Mouse (Mus musculus): ENCODE measurements at regions not wholly inside any gene's neighbourhood (a gene's known extent, or its start where the extent isn't known, plus 50 kb on each side); places are given as distances from the start of the nearest gene placed in this dataset.

DNA sequence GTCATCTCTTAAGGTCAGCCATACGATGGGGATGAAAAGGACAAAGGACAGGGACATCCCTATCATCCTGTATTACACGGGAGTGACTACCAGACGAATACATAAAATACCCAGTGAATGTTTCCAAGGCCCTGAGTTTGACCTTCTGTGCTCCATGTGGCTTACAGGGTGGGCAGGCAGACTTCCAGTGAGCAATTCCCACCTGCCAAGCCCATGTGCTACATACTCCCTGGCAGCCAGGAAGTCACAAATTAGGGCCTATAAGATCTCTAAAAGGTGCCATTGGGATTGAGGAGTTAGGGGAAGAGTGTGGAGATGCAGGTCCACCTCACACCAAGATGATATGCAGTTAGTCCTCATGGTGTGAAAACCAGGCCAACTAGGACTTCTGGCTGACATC lies 233.1 kb upstream of the Kazn start:
- Histone ChIP-seq H3K4me1 (peaks cover 16% of the 10 kb centered on the region), H3K9me3 (no peaks in the 10 kb centered on the region), H3K27ac (no peak overlapping the region), H3K27me3 (no peaks in the 10 kb centered on the region), H3K9ac (no peak overlapping the region), H3K36me3 (no peaks in the 10 kb centered on the region), H3K4me3 (no peak overlapping the region), H3K4me2 (no peak overlapping the region)
- WGBS: 88% methylated on average over 3 of the region's 3 CpGs
- ATAC-seq (ENCODE audit: borderline replicate concordance, extremely low read depth, low FRiP score, low TSS enrichment): no peak

DNA sequence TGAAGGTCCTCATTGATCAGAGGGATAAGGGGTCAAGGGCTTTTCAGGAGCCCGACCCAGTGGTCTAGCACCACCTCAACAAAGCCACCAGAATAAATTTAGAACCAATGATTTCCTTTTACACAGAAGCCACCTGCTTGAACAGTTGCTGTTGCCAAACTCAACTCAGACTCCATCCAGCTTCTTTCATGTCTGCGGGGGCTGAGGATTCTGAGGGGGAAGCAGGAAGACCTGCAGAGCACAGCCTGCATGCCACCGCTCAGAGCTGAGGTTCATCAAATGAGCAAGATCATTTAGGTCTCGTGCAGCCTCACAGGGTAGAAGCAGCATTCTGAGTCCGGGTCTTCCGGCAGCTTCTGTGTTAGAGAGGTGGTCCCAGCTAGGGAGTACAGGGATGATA lies 231.6 kb upstream of the Kazn start:
- H3K4me1 ChIP-seq: peaks cover 16% of the 10 kb centered on the region
- no peaks in the 10 kb centered on the region for H3K36me3 ChIP-seq
- 81% methylated on average over 6 of the region's 6 CpGs for WGBS
- H3K4me2 ChIP-seq: no peak overlapping the region
- no peak for ATAC-seq (ENCODE audit: borderline replicate concordance, extremely low read depth, low FRiP score, low TSS enrichment)
- no peak overlapping the region for H3K27ac ChIP-seq
- no peaks in the 10 kb centered on the region for H3K27me3 ChIP-seq
- no peaks in the 10 kb centered on the region for H3K9me3 ChIP-seq
- H3K9ac ChIP-seq: no peak overlapping the region
- no peak overlapping the region for H3K4me3 ChIP-seq

- no peak overlapping the region for H3K9ac ChIP-seq
- no peaks in the 10 kb centered on the region for H3K9me3 ChIP-seq
- no peaks in the 10 kb centered on the region for H3K4me1 ChIP-seq
- no peaks in the 10 kb centered on the region for H3K27me3 ChIP-seq
- H3K4me2 ChIP-seq: no peak overlapping the region
- WGBS: 56% methylated on average over 6 of the region's 6 CpGs
- H3K27ac ChIP-seq: no peak overlapping the region
- no peak for ATAC-seq (ENCODE audit: borderline replicate concordance, extremely low read depth, low FRiP score, low TSS enrichment)
- H3K36me3 ChIP-seq: no peaks in the 10 kb centered on the region
- H3K4me3 ChIP-seq: no peak overlapping the region
Observed at GRCm38 (mm10) chr4:142467920-142468319, 228.7 kb upstream of the Kazn start.

DNA sequence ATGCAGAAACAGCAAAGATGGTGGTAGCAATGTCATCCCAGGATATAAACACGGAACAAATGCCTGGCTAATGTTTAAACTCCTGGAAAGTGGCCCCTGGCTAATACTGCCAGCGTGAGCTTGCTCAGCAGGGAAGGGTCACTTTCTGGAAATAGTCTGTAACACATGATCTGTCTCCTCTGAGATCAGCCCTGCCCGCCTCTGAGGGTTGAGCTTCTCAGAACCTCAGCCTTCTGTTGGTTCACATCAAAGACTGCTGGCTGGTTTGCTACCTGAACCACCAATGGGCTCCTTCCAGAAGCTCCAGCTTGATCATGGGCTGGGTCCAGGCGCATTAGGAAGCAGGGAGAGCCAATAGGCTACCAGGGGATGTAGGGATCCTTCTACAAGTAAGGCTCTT lies 226.0 kb upstream of the Kazn start:
- Histone ChIP-seq H3K4me1 (no peaks in the 10 kb centered on the region), H3K27me3 (no peaks in the 10 kb centered on the region), H3K4me2 (no peak overlapping the region), H3K36me3 (no peaks in the 10 kb centered on the region), H3K27ac (no peak overlapping the region), H3K4me3 (no peak overlapping the region), H3K9me3 (no peaks in the 10 kb centered on the region), H3K9ac (no peak overlapping the region)
- ATAC-seq (ENCODE audit: borderline replicate concordance, extremely low read depth, low FRiP score, low TSS enrichment): no peak
- WGBS: 81% methylated on average over 4 of the region's 4 CpGs

GRCm38 (mm10) chr4:142464066-142464465 lies 224.9 kb upstream of the Kazn start:
- Histone ChIP-seq H3K27ac (no peak overlapping the region), H3K4me2 (no peak overlapping the region), H3K4me3 (no peak overlapping the region), H3K9me3 (no peaks in the 10 kb centered on the region), H3K27me3 (no peaks in the 10 kb centered on the region), H3K36me3 (no peaks in the 10 kb centered on the region), H3K9ac (no peak overlapping the region), H3K4me1 (no peaks in the 10 kb centered on the region)
- WGBS: 84% methylated on average over 6 of the region's 6 CpGs
- no peak for ATAC-seq (ENCODE audit: borderline replicate concordance, extremely low read depth, low FRiP score, low TSS enrichment)

DNA sequence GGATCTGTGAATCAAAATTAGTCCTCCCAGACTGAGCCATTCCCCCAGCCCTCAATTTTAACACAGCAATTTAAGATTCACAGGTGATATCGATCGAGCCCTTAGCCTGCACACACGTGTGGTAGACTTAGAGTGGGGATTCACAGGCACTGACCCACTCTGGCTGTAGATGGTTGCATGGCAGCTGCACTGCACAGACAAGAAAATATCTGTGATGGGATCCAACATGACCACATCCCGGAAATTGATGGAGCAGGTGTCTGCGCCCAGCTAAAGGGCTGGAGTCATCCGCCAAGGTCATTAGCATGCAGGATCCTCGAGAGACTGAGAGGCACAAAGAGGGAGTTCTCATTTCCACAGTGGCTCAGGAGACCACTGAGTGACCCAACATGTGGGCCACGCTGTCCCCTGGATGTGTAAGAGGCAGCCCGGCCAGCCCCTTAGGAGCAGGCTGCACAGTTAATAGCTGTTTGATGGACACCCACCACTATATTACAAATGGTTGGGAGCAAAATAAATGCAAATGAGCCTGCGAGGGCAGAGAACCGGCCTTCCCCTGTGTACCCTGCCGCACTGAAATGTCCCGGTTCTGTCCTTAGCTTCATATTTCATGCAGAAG lies 221.4 kb upstream of the Kazn start:
- 85% methylated on average over 13 of the region's 13 CpGs for WGBS
- H3K27me3 ChIP-seq: no peaks in the 10 kb centered on the region
- H3K4me3 ChIP-seq: no peak overlapping the region
- no peaks in the 10 kb centered on the region for H3K9me3 ChIP-seq
- H3K4me1 ChIP-seq: no peaks in the 10 kb centered on the region
- no peak overlapping the region for H3K27ac ChIP-seq
- no peak overlapping the region for H3K4me2 ChIP-seq
- no peaks in the 10 kb centered on the region for H3K36me3 ChIP-seq
- no peak for ATAC-seq (ENCODE audit: borderline replicate concordance, extremely low read depth, low FRiP score, low TSS enrichment)
- H3K9ac ChIP-seq: no peak overlapping the region

DNA sequence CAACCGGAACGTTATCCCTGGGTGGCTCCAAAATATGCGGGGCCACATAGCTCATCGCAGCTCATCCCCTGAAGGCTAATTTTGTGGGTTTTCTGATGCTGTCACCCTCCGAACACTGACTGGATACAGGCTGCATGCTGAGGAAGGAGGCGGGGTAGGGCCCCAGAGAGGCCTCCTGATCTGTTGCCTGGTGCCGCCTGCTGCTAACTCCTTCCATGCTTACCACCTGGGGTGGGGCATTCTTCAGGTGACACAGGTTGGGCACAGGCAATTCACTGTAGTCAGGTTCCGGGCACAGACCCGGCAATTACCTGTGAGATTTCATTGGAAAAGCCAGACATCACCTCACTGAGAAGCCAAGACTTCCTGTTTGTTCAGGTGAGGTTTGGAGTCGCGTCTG lies 213.4 kb upstream of the Kazn start:
- Histone ChIP-seq H3K9me3 (no peaks in the 10 kb centered on the region), H3K4me1 (peaks cover 40% of the 10 kb centered on the region), H3K36me3 (no peaks in the 10 kb centered on the region), H3K27ac (peak overlapping the region; percentile 3; the same call in 1 of the 2 replicates), H3K4me2 (no peak overlapping the region), H3K27me3 (no peaks in the 10 kb centered on the region), H3K4me3 (no peak overlapping the region), H3K9ac (no peak overlapping the region)
- ATAC-seq (ENCODE audit: borderline replicate concordance, extremely low read depth, low FRiP score, low TSS enrichment): no peak
- WGBS: 48% methylated on average over 11 of the region's 11 CpGs

- H3K9me3 ChIP-seq: no peaks in the 10 kb centered on the region
- no peaks in the 10 kb centered on the region for H3K36me3 ChIP-seq
- H3K4me1 ChIP-seq: peaks cover 45% of the 10 kb centered on the region
- no peak overlapping the region for H3K4me3 ChIP-seq
- no peak overlapping the region for H3K27ac ChIP-seq
- 75% methylated on average over 3 of the region's 3 CpGs for WGBS
- no peaks in the 10 kb centered on the region for H3K27me3 ChIP-seq
- no peak for ATAC-seq (ENCODE audit: borderline replicate concordance, extremely low read depth, low FRiP score, low TSS enrichment)
- no peak overlapping the region for H3K4me2 ChIP-seq
- H3K9ac ChIP-seq: no peak overlapping the region
Observed at GRCm38 (mm10) chr4:142450884-142451283, 211.7 kb upstream of the Kazn start.

DNA sequence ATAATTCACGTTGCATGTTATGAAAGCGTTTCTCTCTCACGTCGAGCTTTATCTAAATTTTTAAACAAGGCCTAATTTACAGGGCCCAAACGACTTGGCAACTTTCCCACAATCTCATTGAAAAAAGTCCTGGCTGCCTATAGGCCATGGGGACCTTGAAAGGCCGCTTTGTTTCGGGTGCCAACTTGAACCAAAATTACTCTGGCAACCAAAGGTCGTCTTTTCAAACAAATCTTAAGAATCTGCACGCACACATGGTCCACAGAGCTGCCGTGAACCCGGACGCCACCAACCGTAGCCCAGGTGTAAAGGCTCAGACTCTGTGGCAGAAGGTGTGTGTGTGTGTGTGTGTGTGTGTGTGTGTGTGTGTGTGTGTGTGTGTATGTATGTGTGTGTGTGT lies 210.5 kb upstream of the Kazn start:
- Histone ChIP-seq H3K4me2 (no peak overlapping the region), H3K4me3 (no peak overlapping the region), H3K9me3 (no peaks in the 10 kb centered on the region), H3K27me3 (no peaks in the 10 kb centered on the region), H3K27ac (peak overlapping the region; percentile 74), H3K4me1 (peaks cover 45% of the 10 kb centered on the region), H3K9ac (no peak overlapping the region), H3K36me3 (no peaks in the 10 kb centered on the region)
- 18% methylated on average over 13 of the region's 13 CpGs for WGBS
- ATAC-seq (ENCODE audit: borderline replicate concordance, extremely low read depth, low FRiP score, low TSS enrichment): peak; percentile 35; the same call in 1 of the 2 replicates

- Histone ChIP-seq H3K27me3 (no peaks in the 10 kb centered on the region), H3K4me1 (peaks cover 45% of the 10 kb centered on the region), H3K27ac (peak overlapping the region; percentile 74), H3K4me2 (no peak overlapping the region), H3K9ac (no peak overlapping the region), H3K9me3 (no peaks in the 10 kb centered on the region), H3K36me3 (no peaks in the 10 kb centered on the region), H3K4me3 (no peak overlapping the region)
- ATAC-seq (ENCODE audit: borderline replicate concordance, extremely low read depth, low FRiP score, low TSS enrichment): peak; percentile 4; the same call in 1 of the 2 replicates
- 42% methylated on average over 14 of the region's 14 CpGs for WGBS
Observed at GRCm38 (mm10) chr4:142449198-142449702, 210.0 kb upstream of the Kazn start.

GRCm38 (mm10) chr4:142447529-142447928 lies 208.3 kb upstream of the Kazn start:
- peak; percentile 59 for ATAC-seq (ENCODE audit: borderline replicate concordance, extremely low read depth, low FRiP score, low TSS enrichment)

DNA sequence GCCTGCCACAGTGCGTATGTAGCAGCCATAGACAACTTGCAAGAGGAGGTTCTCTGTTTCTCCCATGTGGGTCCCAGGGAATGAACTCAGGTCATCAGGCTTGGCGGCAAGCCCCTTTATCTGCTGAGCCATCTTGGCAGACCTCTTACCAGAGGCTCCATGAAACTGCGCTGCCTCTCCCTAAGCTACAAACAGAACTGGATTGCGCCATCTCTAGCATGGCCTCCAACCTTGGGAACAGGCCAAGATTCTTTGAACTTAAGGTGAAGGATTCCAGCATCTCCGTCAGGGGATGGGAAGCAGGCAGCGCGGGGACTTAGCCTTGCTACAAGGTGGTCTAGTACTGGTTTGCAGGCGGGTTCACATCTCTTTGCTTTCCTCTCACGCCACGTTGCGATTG lies 201.8 kb upstream of the Kazn start:
- peak; percentile 62; the same call in 1 of the 2 replicates for ATAC-seq (ENCODE audit: borderline replicate concordance, extremely low read depth, low FRiP score, low TSS enrichment)
- Histone ChIP-seq H3K36me3 (no peaks in the 10 kb centered on the region), H3K4me2 (no peak overlapping the region; the same call in 1 of the 2 replicates), H3K4me3 (no peak overlapping the region), H3K9me3 (no peaks in the 10 kb centered on the region), H3K9ac (no peak overlapping the region), H3K4me1 (peaks cover 12% of the 10 kb centered on the region), H3K27ac (peak overlapping the region; percentile 24; the same call in 1 of the 2 replicates), H3K27me3 (no peaks in the 10 kb centered on the region)
- 63% methylated on average over 11 of the region's 11 CpGs for WGBS

More at GRCm38 (mm10) chr4:142447529-142447928, 208.3 kb upstream of the Kazn start:
- Histone ChIP-seq H3K4me3 (no peak overlapping the region), H3K27ac (no peak overlapping the region), H3K27me3 (no peaks in the 10 kb centered on the region), H3K4me2 (no peak overlapping the region), H3K4me1 (peaks cover 37% of the 10 kb centered on the region), H3K36me3 (no peaks in the 10 kb centered on the region), H3K9me3 (no peaks in the 10 kb centered on the region), H3K9ac (no peak overlapping the region)
- WGBS: 39% methylated on average over 7 of the region's 7 CpGs
